8 mouse cellular contexts compared by ENCODE assay signal in genomic region chr5:111893905-111894311, GRCm38 (mm10).
DNase-seq lines count a peak whose midpoint lies in the region; ATAC-seq and TF ChIP-seq lines count a peak whose summit lies in the region.

No protein-coding gene starts in this region.

- H3K9ac ChIP-seq in midbrain, embryonic 12.5 days (replicated peaks) = peak overlapping the region; percentile 41; the same call in 1 of the 2 replicates
- H3K9ac ChIP-seq in stomach, embryonic 15.5 days = no peak overlapping the region

- H3K4me2 ChIP-seq in midbrain, embryonic 12.5 days (replicated peaks) = peak overlapping the region; percentile 50
- peak overlapping the region; percentile 52 for H3K4me2 ChIP-seq in stomach, embryonic 15.5 days

- peaks cover 18% of the 10 kb centered on the region; the same call in 1 of the 2 replicates for H3K27me3 ChIP-seq in midbrain, embryonic 12.5 days
- no peaks in the 10 kb centered on the region for H3K27me3 ChIP-seq in stomach, embryonic 15.5 days (replicated peaks)

- H3K36me3 ChIP-seq in midbrain, embryonic 12.5 days = no peaks in the 10 kb centered on the region
- no peaks in the 10 kb centered on the region for H3K36me3 ChIP-seq in stomach, embryonic 15.5 days

- peak; percentile 79; the same call in 1 of the 2 replicates for ATAC-seq in midbrain, embryonic 12.5 days (ENCODE audit: low FRiP score, low read depth)
- ATAC-seq in stomach, embryonic 15.5 days (ENCODE audit: insufficient read depth, low FRiP score, low read depth) = peak; percentile 80

- peaks cover 57% of the 10 kb centered on the region for H3K4me1 ChIP-seq in midbrain, embryonic 12.5 days
- H3K4me1 ChIP-seq in stomach, embryonic 15.5 days = peaks cover 34% of the 10 kb centered on the region

- no peak overlapping the region for H3K27ac ChIP-seq in left cerebral cortex, adult 2 months
- H3K27ac ChIP-seq in midbrain, embryonic 12.5 days (replicated peaks) = peak overlapping the region; percentile 74
- peak overlapping the region; percentile 72 for H3K27ac ChIP-seq in stomach, embryonic 15.5 days

- WGBS in midbrain, embryonic 12.5 days = 1% methylated on average over 11 of the region's 11 CpGs
- under 1% methylated on average over 11 of the region's 11 CpGs for WGBS in stomach, embryonic 15.5 days

- intact Hi-C loops in left cerebral cortex, adult 2 months (cut with DNase I) = no loop called here

- no peak for TF ChIP-seq CTCF in left cerebral cortex, adult 2 months (IDR thresholded peaks at IDR 0.05)

- DNase-seq in adipocyte (ENCODE audit: low spot score) = peak; percentile 22
- peak; percentile 92 for DNase-seq in embryo, embryonic 11 days
- DNase-seq in gastrocnemius, postnatal 10 days = peak; percentile 73
- DNase-seq in induced T-regulatory cell, adult 2 months (ENCODE audit: low read depth) = peak; percentile 18
- DNase-seq in left cerebral cortex, adult 2 months (ENCODE audit: extremely low spot score in 1 of 2, low spot score in 2 of 2) = peak; percentile 31 to 48
- no peak for DNase-seq in spleen, adult 18-20 months

- peak overlapping the region; percentile 28 for H3K4me3 ChIP-seq in left cerebral cortex, adult 2 months
- H3K4me3 ChIP-seq in midbrain, embryonic 12.5 days = peak overlapping the region; percentile 12; the same call in 1 of the 2 replicates
- peak overlapping the region; percentile 24; the same call in 1 of the 2 replicates for H3K4me3 ChIP-seq in stomach, embryonic 15.5 days (replicated peaks)

- no peaks in the 10 kb centered on the region for H3K9me3 ChIP-seq in midbrain, embryonic 12.5 days
- H3K9me3 ChIP-seq in stomach, embryonic 15.5 days = no peaks in the 10 kb centered on the region

Comparison
In these comparisons a context has a peak if more than half of its experiments do, and no peak if none do; other contexts are left out.
1. DNase-seq: peak in adipocyte (single experiment), embryo, embryonic 11 days (single experiment), gastrocnemius, postnatal 10 days (single experiment), induced T-regulatory cell, adult 2 months (single experiment) and left cerebral cortex, adult 2 months (2 of 2); none in spleen, adult 18-20 months (0 of 2).
2. Peak in every context shown above with its lines, with median percentiles within 50 percentile points of each other: H3K4me3 ChIP-seq.